ENCODE assay signal across 8 mouse cellular contexts in the genomic region with DNA sequence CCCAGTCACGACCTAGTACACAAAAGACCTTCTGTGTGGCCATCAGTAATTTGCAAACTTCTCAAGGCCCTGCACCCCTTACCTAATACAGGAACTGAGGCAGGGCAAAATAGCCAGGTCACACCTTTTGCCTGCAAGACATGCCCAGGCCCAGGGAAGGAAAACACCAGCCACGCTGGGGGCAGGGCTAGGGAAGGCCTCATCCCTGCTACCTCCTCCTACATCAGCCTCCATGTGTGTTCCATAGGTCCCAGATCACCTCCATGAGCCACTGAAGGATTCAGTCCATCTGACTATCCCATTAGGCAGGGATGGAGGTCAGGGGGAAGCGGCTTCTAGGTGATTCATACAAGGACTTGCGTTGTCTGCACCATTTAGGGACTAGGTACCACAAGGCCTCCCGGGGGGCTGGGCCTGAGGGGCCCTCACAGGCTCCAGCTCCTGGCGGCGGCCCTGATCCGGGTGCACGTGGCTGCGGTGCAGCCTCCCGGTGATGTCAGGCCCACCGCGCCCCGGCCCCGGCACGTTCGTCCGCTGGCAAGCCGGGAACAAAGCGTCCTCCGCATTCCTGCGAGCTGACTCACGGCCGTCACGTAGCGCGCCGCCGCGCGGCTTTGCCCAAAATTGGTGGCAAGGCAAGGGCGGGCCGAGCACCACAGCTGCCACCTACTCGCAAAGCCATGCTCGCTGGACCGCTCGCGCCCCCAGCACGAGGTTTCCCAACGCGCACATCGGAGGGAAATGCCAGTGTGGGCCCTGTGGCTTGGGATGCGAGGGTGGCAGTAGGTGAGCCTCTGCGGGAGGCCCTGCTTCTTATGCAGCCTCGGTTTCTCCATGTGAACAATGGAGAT. TPM values are rescaled to one million over a fixed set of nuclear protein-coding genes. Genes with fewer than 3 reads are reported as not detected.
A peak's percentile ranks its signal among the peaks of the same experiment; 100 is the strongest.
DNase-seq lines count a peak whose midpoint lies in the region; ATAC-seq and TF ChIP-seq lines count a peak whose summit lies in the region.

No protein-coding gene starts in this region.

- no peak overlapping the region for H3K27ac ChIP-seq in forebrain, embryonic 16.5 days (ENCODE audit: low read length)
- no peak overlapping the region for H3K27ac ChIP-seq in liver, postnatal 0 days (ENCODE audit: low read depth)

- TF ChIP-seq EP300 in liver, postnatal 0 days (IDR thresholded peaks at IDR 0.05; ENCODE audit: low read depth): no peak

- no peaks in the 10 kb centered on the region for H3K27me3 ChIP-seq in forebrain, embryonic 16.5 days (replicated peaks; ENCODE audit: control insufficient read depth, insufficient read depth, low read length)
- peaks cover 25% of the 10 kb centered on the region for H3K27me3 ChIP-seq in liver, postnatal 0 days (ENCODE audit: insufficient read depth, low read length)

- no peak overlapping the region for H3K4me3 ChIP-seq in forebrain, embryonic 16.5 days (replicated peaks; ENCODE audit: low read length)
- H3K4me3 ChIP-seq in liver, postnatal 0 days (ENCODE audit: low read depth, low read length): no peak overlapping the region

- peak overlapping the region; percentile 58 for H3K9ac ChIP-seq in forebrain, embryonic 16.5 days (replicated peaks; ENCODE audit: low read depth, low read length)
- no peak overlapping the region for H3K9ac ChIP-seq in liver, postnatal 0 days (replicated peaks)

- no peaks in the 10 kb centered on the region for H3K9me3 ChIP-seq in forebrain, embryonic 16.5 days (ENCODE audit: control insufficient read depth, low read length)
- H3K9me3 ChIP-seq in liver, postnatal 0 days (ENCODE audit: low read length): no peaks in the 10 kb centered on the region

- ATAC-seq in forebrain, embryonic 16.5 days: peak; percentile 83
- peak; percentile 70 for ATAC-seq in liver, postnatal 0 days

- TF ChIP-seq CTCF in liver, postnatal 0 days (IDR thresholded peaks at IDR 0.05; ENCODE audit: low read depth): no peak

- intact Hi-C loops in heart, postnatal 14 days (cut with DNase I): no loop called here

- WGBS in forebrain, embryonic 16.5 days: 4% methylated on average over 43 of the region's 45 CpGs
- 6% methylated on average over 45 of the region's 45 CpGs for WGBS in liver, postnatal 0 days (ENCODE audit: insufficient replicate concordance)

- H3K36me3 ChIP-seq in forebrain, embryonic 16.5 days (ENCODE audit: control insufficient read depth, insufficient read depth): no peaks in the 10 kb centered on the region
- no peaks in the 10 kb centered on the region for H3K36me3 ChIP-seq in liver, postnatal 0 days (replicated peaks; ENCODE audit: insufficient read depth, low read length)

- DNase-seq in layer of hippocampus, adult 11-12 months (ENCODE audit: low spot score): peak; percentile 69
- DNase-seq in layer of hippocampus, adult 9-10 months (ENCODE audit: low spot score): no peak
- peak; percentile 77 to 85 for DNase-seq in heart, postnatal 14 days
- peak; percentile 61 to 69 for DNase-seq in kidney, postnatal 36 days
- peak; percentile 52 for DNase-seq in liver, postnatal 0 days
- peak; percentile 81 for DNase-seq in ovary, adult 18-20 months (ENCODE audit: low spot score)
- peak; percentile 80 to 84 for DNase-seq in urinary bladder, adult 18-20 months (ENCODE audit: low spot score in 2 of 2)

- H3K4me1 ChIP-seq in forebrain, embryonic 16.5 days (replicated peaks; ENCODE audit: control insufficient read depth, insufficient read depth, low read length): peaks cover 7% of the 10 kb centered on the region
- 0 out of 2 replicates have a peak, but pooled peaks cover 5% of the 10 kb centered on the region for H3K4me1 ChIP-seq in liver, postnatal 0 days (ENCODE audit: insufficient read depth)

- peak overlapping the region; percentile 36 for H3K4me2 ChIP-seq in forebrain, embryonic 16.5 days (ENCODE audit: low read length)
- peak overlapping the region; percentile 36 for H3K4me2 ChIP-seq in liver, postnatal 0 days (ENCODE audit: low read depth, low read length)

RNA-seq across cellular contexts. Expression of gene Edn2, which starts 12.5 kb away (rescaled TPM):
- polyA plus RNA-seq in forebrain, embryonic 16.5 days (2015; fragmentation: Nextera tagmentation; extraction: Ambion mirVana): 0.38 TPM in 1 of 2 replicates, not detected in the other
- total RNA-seq in heart, postnatal 14 days (2021): not detected
- polyA plus RNA-seq in liver, postnatal 0 days (2015; fragmentation: Nextera tagmentation; extraction: Ambion mirVana): 0.07 and 0.19 TPM in 2 replicates
